Mouse (Mus musculus) embryonic fibroblast, embryonic 13.5 days (primary cell): ENCODE results near the gene Art3. TPM values are rescaled to one million over a fixed set of nuclear protein-coding genes. Genes with fewer than 3 reads are reported as not detected.
"Not testable (repeated sequence)": the region's sequence is repeated elsewhere in the genome, so short reads cannot be mapped to it uniquely, and the experiment has no call there.

Experiments used
- H3K27ac ChIP-seq: 2 replicates; pipeline ENCODE4 v1.5.1; 2012; ENCODE audit warnings: low read length, control low read depth, inconsistent platforms; ENCODE audit not compliant: insufficient read depth
- H3K4me1 ChIP-seq: 2 replicates; pipeline ENCODE4 v1.6.1; 2011; ENCODE audit warnings: low read length; ENCODE audit not compliant: control insufficient read depth, insufficient read depth
- H3K4me3 ChIP-seq: 2 replicates; pipeline ENCODE4 v1.5.1; 2011; ENCODE audit warnings: mild to moderate bottlenecking, control low read depth, low read length; ENCODE audit not compliant: insufficient read depth
- CTCF ChIP-seq: IDR thresholded peaks from 2 replicates; pipeline ENCODE4 v1.5.1; 2011; ENCODE audit warnings: mild to moderate bottlenecking, control low read depth, low read length, moderate library complexity, borderline replicate concordance; ENCODE audit not compliant: insufficient read depth
- POLR2A ChIP-seq: IDR thresholded peaks from 2 replicates; pipeline ENCODE4 v1.6.1; 2011; ENCODE audit warnings: low read depth, mild to moderate bottlenecking, control low read depth, low read length, moderate library complexity
- polyA plus RNA-seq: library from polyadenylated mRNA; stranded (reverse); fragments of >200 nt; gene quantifications from 2 replicates; pipeline ENCODE4 v1.2.4, GENCODE M21; 2011; ENCODE audit warnings: low read depth; ENCODE audit not compliant: missing spikeins, insufficient read length

The Art3 gene
- polyA plus RNA-seq, 1 experiment = not detected

GRCm38 (mm10) chr5:92332359-92332840, 773 bp downstream of the Art3 start:
- no peak overlapping the region for H3K4me3 ChIP-seq
- H3K27ac ChIP-seq = peak overlapping the region; percentile 64
- TF ChIP-seq CTCF (no peak), POLR2A (no peak)
- no peaks in the 10 kb centered on the region; the same call in 1 of the 2 replicates for H3K4me1 ChIP-seq

GRCm38 (mm10) chr5:92336743-92337142, 5.1 kb downstream of the Art3 start:
- H3K4me3 ChIP-seq = no peak overlapping the region
- H3K27ac ChIP-seq = no peak overlapping the region
- no peak for TF ChIP-seq CTCF
- TF ChIP-seq POLR2A = no peak
- H3K4me1 ChIP-seq = no peaks in the 10 kb centered on the region; the same call in 1 of the 2 replicates

- no peaks in the 10 kb centered on the region for H3K4me1 ChIP-seq
- TF ChIP-seq POLR2A = no peak
- no peak for TF ChIP-seq CTCF
- no peak overlapping the region for H3K27ac ChIP-seq
- H3K4me3 ChIP-seq = no peak overlapping the region
Observed at GRCm38 (mm10) chr5:92340606-92341005, 9.0 kb downstream of the Art3 start.

- H3K4me3 ChIP-seq = no peak overlapping the region
- no peak for TF ChIP-seq CTCF
- TF ChIP-seq POLR2A = no peak
- no peak overlapping the region for H3K27ac ChIP-seq
- 0 out of 2 replicates have a peak, but pooled peaks cover 3% of the 10 kb centered on the region for H3K4me1 ChIP-seq
Observed at GRCm38 (mm10) chr5:92345006-92345405, 13.4 kb downstream of the Art3 start.

GRCm38 (mm10) chr5:92348794-92349413, 17.3 kb downstream of the Art3 start, which contains the start of gene Cxcl10:
Gene Cxcl10 (minus strand): TSS chr5:92348889.
- TF ChIP-seq POLR2A = no peak
- no peak for TF ChIP-seq CTCF
- no peak within 1 kb of the TSS for H3K4me3 ChIP-seq
- 0 out of 2 replicates have a peak, but pooled peaks cover 3% of the 10 kb centered on the region for H3K4me1 ChIP-seq
- no peak within 1 kb of the TSS for H3K27ac ChIP-seq

GRCm38 (mm10) chr5:92349731-92350130, 18.1 kb downstream of the Art3 start:
- 0 out of 2 replicates have a peak, but pooled peaks cover 3% of the 10 kb centered on the region for H3K4me1 ChIP-seq
- TF ChIP-seq CTCF (no peak), POLR2A (no peak)
- H3K4me3 ChIP-seq = no peak overlapping the region
- H3K27ac ChIP-seq = no peak overlapping the region

- H3K4me3 ChIP-seq, H3K27ac ChIP-seq, H3K4me1 ChIP-seq: not testable (repeated sequence)
Observed at GRCm38 (mm10) chr5:92352716-92353115, 21.1 kb downstream of the Art3 start.

GRCm38 (mm10) chr5:92353517-92353916, 21.9 kb downstream of the Art3 start:
- Histone ChIP-seq H3K4me3 (peak overlapping the region; percentile 35), H3K27ac (no peak overlapping the region), H3K4me1 (0 out of 2 replicates have a peak, but pooled peaks cover 3% of the 10 kb centered on the region)
- TF ChIP-seq CTCF = no peak
- no peak for TF ChIP-seq POLR2A

- TF ChIP-seq CTCF (no peak), POLR2A (no peak)
- peaks cover 2% of the 10 kb centered on the region; the same call in 1 of the 2 replicates for H3K4me1 ChIP-seq
- no peak overlapping the region for H3K27ac ChIP-seq
- no peak overlapping the region for H3K4me3 ChIP-seq
Observed at GRCm38 (mm10) chr5:92358033-92358432, 26.4 kb downstream of the Art3 start.

- Histone ChIP-seq H3K27ac (no peak overlapping the region), H3K4me1 (peaks cover 2% of the 10 kb centered on the region; the same call in 1 of the 2 replicates), H3K4me3 (no peak overlapping the region)
- TF ChIP-seq CTCF = no peak
Observed at GRCm38 (mm10) chr5:92358767-92359455, 27.3 kb downstream of the Art3 start.
